Mouse (Mus musculus) E14TG2a.4 (cell line): Measurements from ENCODE around the gene Cadps2.

ENCODE experiments used
- H3K27me3 ChIP-seq: 2 replicates; pipeline ENCODE4 v1.6.1; 2014; ENCODE audit warnings: low read length, control low read depth; ENCODE audit not compliant: insufficient read depth
- H3K36me3 ChIP-seq: 2 replicates; pipeline ENCODE4 v1.6.1; 2014; ENCODE audit warnings: low read length, control low read depth; ENCODE audit not compliant: insufficient read depth
- H3K4me1 ChIP-seq: replicated peaks from 2 replicates; pipeline ENCODE4 v1.6.1; 2014; ENCODE audit warnings: low read depth, low read length, control low read depth
- H3K4me3 ChIP-seq: replicated peaks from 2 replicates; pipeline ENCODE4 v1.5.1; 2014; ENCODE audit warnings: mild to moderate bottlenecking, low read length
- H3K9me3 ChIP-seq: 2 replicates; pipeline ENCODE4 v1.6.1; 2014; ENCODE audit warnings: low read length, control low read depth
- CTCF ChIP-seq: conservative IDR thresholded peaks from 2 replicates; pipeline ENCODE4 v1.5.1; 2014; ENCODE audit warnings: low read length
- NANOG ChIP-seq: IDR thresholded peaks from 2 replicates; pipeline ENCODE4 v1.6.1; 2014; ENCODE audit warnings: borderline replicate concordance, low read length, mixed read lengths
- POU5F1 ChIP-seq: IDR thresholded peaks from 2 replicates; pipeline ENCODE4 v1.6.1; 2014; ENCODE audit warnings: low read length, borderline replicate concordance

Gene Cadps2

GRCm38 (mm10) chr6:23248313-23249052, 590.7 kb downstream of the Cadps2 start, which contains the start of gene Fezf1:
Fezf1 (minus strand) TSS chr6:23248362.
- H3K4me1 ChIP-seq = peaks cover 51% of the 10 kb centered on the region
- peak within 1 kb of the TSS; percentile 72 for H3K4me3 ChIP-seq
- no peak for TF ChIP-seq NANOG
- TF ChIP-seq POU5F1 = no peak
- H3K27me3 ChIP-seq = peaks cover 89% of the 10 kb centered on the region
- no peaks in the 10 kb centered on the region for H3K9me3 ChIP-seq
- H3K36me3 ChIP-seq = no peaks in the 10 kb centered on the region

GRCm38 (mm10) chr6:23247512-23248312, 591.5 kb downstream of the Cadps2 start:
- H3K4me3 ChIP-seq = peak overlapping the region; percentile 72
- no peaks in the 10 kb centered on the region for H3K36me3 ChIP-seq
- H3K4me1 ChIP-seq = peaks cover 44% of the 10 kb centered on the region
- TF ChIP-seq POU5F1 (no peak), CTCF (no peak), NANOG (no peak)
- no peaks in the 10 kb centered on the region for H3K9me3 ChIP-seq
- peaks cover 87% of the 10 kb centered on the region for H3K27me3 ChIP-seq

- TF ChIP-seq CTCF (no peak), NANOG (no peak), POU5F1 (no peak)
- Histone ChIP-seq H3K4me1 (peaks cover 44% of the 10 kb centered on the region), H3K36me3 (no peaks in the 10 kb centered on the region), H3K27me3 (peaks cover 86% of the 10 kb centered on the region), H3K9me3 (no peaks in the 10 kb centered on the region), H3K4me3 (peak overlapping the region; percentile 72)
Measured at GRCm38 (mm10) chr6:23246790-23247511, 592.3 kb downstream of the Cadps2 start.

- Histone ChIP-seq H3K4me1 (peaks cover 44% of the 10 kb centered on the region), H3K9me3 (no peaks in the 10 kb centered on the region), H3K36me3 (no peaks in the 10 kb centered on the region), H3K4me3 (no peak overlapping the region), H3K27me3 (peaks cover 85% of the 10 kb centered on the region)
- TF ChIP-seq CTCF (no peak), POU5F1 (no peak), NANOG (peak; percentile 65)
Measured at GRCm38 (mm10) chr6:23246061-23246789, 593.0 kb downstream of the Cadps2 start.

- no peak for TF ChIP-seq POU5F1
- Histone ChIP-seq H3K27me3 (peaks cover 83% of the 10 kb centered on the region), H3K4me1 (peaks cover 41% of the 10 kb centered on the region), H3K9me3 (no peaks in the 10 kb centered on the region), H3K4me3 (peak overlapping the region; percentile 29), H3K36me3 (no peaks in the 10 kb centered on the region)
Measured at GRCm38 (mm10) chr6:23245545-23246011, 593.6 kb downstream of the Cadps2 start.

- H3K4me3 ChIP-seq = no peak overlapping the region; the same call in 1 of the 2 replicates
- H3K9me3 ChIP-seq = no peaks in the 10 kb centered on the region
- H3K27me3 ChIP-seq = peaks cover 78% of the 10 kb centered on the region
- TF ChIP-seq POU5F1 = no peak
- TF ChIP-seq CTCF = no peak
- TF ChIP-seq NANOG = no peak
- peaks cover 37% of the 10 kb centered on the region for H3K4me1 ChIP-seq
- no peaks in the 10 kb centered on the region for H3K36me3 ChIP-seq
Measured at GRCm38 (mm10) chr6:23245121-23245520, 594.1 kb downstream of the Cadps2 start.

- Histone ChIP-seq H3K4me3 (no peak overlapping the region), H3K4me1 (peaks cover 30% of the 10 kb centered on the region), H3K9me3 (no peaks in the 10 kb centered on the region), H3K36me3 (no peaks in the 10 kb centered on the region), H3K27me3 (peaks cover 69% of the 10 kb centered on the region)
- TF ChIP-seq NANOG = no peak
- no peak for TF ChIP-seq POU5F1
- no peak for TF ChIP-seq CTCF
Measured at GRCm38 (mm10) chr6:23243821-23244760, 595.1 kb downstream of the Cadps2 start.
